Mouse (Mus musculus): Measurements from ENCODE around the gene Tyw1.

DNA sequence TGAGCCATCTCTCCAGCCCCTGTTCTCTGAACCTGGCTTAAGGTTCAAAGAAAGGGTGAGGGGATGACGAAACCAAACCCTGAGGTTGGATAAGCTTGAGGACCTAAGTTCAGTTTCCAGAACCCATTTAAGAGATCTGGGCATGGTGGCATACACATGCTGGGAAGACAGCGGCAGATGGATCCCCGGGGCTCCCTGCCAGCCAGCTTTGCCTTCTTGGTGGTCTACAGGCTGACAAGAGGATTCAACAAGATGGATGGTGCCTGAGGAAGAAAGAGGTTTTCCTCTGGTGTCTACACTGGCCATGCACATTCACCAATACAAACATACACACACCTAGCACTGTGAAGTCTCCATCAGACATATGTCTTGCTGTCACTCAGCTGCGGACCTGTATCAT is 37.6 kb downstream of the Tyw1 start:
- no peak for TF ChIP-seq CTCF (IDR thresholded peaks at IDR 0.05; ENCODE audit: low read depth)
- TF ChIP-seq EP300 (optimal IDR thresholded peaks at IDR 0.05), result no peak

Data from stomach, postnatal 0 days (tissue).